Mouse (Mus musculus): ENCODE data around the gene Ttyh1.

DNA sequence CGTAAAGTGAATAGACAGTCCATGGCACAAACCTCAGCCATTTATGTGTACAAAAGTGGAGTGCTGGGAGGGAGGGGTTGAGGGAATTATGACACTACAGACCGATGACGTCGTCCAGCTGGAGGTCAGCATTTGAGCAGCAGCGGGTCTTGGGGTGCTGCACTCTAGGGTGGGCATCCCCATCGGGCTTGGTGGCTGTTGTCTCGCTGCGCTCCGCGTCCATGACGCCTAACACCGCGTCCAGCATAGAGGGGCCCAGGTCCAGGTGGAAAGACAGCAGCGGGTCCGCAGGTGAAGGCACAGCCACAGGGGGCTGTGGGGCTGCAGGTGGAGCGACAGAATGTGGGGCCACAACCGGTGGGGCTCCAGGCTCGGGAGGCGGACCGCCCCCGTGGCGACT lies 32.0 kb downstream of the Ttyh1 start:
- TF ChIP-seq CTCF (IDR thresholded peaks at IDR 0.05; ENCODE audit: low read depth) (no peak), EP300 (IDR thresholded peaks at IDR 0.05; ENCODE audit: low read depth) (no peak)
